Mouse (Mus musculus) splenic B cell, adult 2 months (primary cell): ENCODE results near the gene 1810055G02Rik.

Experiments
- DNase-seq: peaks from one replicate; pipeline ENCODE4 v3.0.0-alpha.2; 2011; ENCODE audit warnings: low read depth, low spot score
- H3K27me3 ChIP-seq: 2 replicates; pipeline ENCODE4 v1.6.1; 2012; ENCODE audit warnings: mild to moderate bottlenecking, low read length, moderate library complexity, mixed read lengths; ENCODE audit not compliant: control insufficient read depth, poor library complexity, insufficient read depth, severe bottlenecking
- H3K36me3 ChIP-seq: 2 replicates; pipeline ENCODE4 v1.6.1; 2012; ENCODE audit warnings: mild to moderate bottlenecking, low read length, moderate library complexity, mixed read lengths; ENCODE audit not compliant: control insufficient read depth, poor library complexity, insufficient read depth, severe bottlenecking

The 1810055G02Rik gene

GRCm38 (mm10) chr19:3743851-3744512 lies 35.9 kb downstream of the 1810055G02Rik start:
- Histone ChIP-seq H3K27me3 (no peaks in the 10 kb centered on the region), H3K36me3 (no peaks in the 10 kb centered on the region)
- DNase-seq, result peak; percentile 26

GRCm38 (mm10) chr19:3752621-3753239 lies 44.6 kb downstream of the 1810055G02Rik start:
- peak; percentile 24 for DNase-seq
- no peaks in the 10 kb centered on the region for H3K27me3 ChIP-seq

DNA sequence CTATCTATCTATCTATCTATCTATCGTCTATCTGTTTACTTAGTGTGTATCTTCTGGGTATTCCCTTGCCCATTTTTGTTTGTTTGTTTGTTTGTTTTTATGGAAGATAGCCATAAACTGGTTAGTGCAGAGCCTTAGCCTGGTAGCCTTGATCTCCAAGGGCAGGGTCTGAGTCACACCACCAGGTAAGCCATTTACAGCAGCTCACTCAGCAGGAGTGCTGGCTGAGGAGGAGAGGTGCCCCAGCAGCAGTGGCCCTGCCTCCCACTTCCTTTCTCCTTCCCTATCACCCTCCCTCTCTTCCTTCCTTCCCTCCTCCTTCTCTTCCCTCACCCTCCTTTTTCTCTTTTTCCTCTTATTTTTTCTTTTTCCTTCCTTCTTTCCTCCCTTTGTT lies 45.1 kb downstream of the 1810055G02Rik start:
- Histone ChIP-seq H3K27me3 (no peaks in the 10 kb centered on the region), H3K36me3 (no peaks in the 10 kb centered on the region)
- no peak for DNase-seq

More at GRCm38 (mm10) chr19:3752621-3753239, 44.6 kb downstream of the 1810055G02Rik start:
- H3K36me3 ChIP-seq, result no peaks in the 10 kb centered on the region

DNA sequence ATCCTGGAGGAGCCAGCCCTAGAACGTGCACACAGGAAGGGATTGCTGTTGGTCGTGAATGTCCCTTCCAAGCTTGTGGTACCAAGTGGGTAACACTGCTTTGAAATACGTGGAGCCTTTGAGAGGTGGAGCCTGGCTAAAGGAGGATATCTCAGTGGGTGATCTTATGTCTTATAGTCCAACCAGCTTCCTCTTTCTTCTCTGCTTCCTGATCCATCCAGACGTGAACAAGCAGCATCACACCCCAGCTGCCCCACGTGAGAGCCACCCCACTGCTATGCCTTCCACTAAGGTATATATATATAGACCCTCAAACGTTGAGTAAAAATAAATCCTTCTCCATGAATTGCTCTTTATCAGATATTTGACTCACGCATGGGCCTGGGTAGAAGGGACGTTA lies 45.6 kb downstream of the 1810055G02Rik start:
- Histone ChIP-seq H3K36me3 (no peaks in the 10 kb centered on the region), H3K27me3 (no peaks in the 10 kb centered on the region)
- DNase-seq, result peak; percentile 67

DNA sequence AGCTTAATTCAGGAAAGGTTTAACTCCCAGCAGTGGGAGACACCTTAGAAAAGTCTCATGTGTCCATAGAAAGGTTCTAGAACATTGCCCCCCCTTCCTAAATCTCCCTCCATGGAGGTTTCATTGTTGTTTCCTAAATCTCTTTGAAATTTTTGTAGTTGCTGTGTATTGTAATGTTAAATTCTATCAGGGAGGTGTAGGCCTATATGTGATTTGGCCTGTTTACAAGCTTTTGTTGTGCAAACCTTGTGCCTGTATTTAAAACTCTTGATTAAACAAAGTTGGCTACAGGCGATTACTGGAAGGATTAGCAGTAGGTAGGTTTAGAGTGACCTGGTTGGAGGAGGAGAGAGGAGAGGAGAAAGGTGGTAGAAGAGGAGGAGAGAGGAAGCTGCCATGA lies 49.8 kb downstream of the 1810055G02Rik start:
- no peaks in the 10 kb centered on the region for H3K36me3 ChIP-seq
- H3K27me3 ChIP-seq, result no peaks in the 10 kb centered on the region
- DNase-seq, result no peak

DNA sequence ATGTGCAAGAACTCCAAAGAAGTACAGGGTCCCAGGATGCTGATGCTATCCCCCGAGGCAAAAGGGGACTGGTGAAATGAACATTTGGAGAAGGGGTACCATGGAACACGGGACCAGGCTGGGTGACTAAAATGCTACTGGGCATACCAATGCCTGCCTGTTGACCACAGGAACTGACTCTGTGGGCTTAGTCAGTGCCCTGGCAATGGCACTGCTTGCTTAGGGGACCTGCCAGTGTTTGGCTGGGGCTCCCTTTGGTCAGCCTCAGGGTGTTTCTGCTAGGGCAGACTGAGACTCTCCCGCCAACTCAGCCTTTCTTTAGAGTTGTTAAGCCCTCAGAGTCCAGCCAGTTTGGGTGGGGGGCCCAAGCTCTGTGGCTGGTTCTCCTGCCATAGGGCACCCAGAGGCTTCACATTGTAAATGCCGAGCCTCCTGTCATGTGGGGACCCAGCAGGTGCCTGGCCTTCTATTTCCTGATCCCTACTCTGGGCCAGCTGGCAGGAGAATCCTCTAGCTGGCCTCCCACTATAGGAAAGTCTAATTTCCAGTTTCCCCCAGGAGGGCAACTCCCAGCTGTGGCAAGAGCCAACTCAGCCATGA lies 57.2 kb downstream of the 1810055G02Rik start:
- Histone ChIP-seq H3K27me3 (no peaks in the 10 kb centered on the region), H3K36me3 (no peaks in the 10 kb centered on the region)
- DNase-seq, result no peak

DNA sequence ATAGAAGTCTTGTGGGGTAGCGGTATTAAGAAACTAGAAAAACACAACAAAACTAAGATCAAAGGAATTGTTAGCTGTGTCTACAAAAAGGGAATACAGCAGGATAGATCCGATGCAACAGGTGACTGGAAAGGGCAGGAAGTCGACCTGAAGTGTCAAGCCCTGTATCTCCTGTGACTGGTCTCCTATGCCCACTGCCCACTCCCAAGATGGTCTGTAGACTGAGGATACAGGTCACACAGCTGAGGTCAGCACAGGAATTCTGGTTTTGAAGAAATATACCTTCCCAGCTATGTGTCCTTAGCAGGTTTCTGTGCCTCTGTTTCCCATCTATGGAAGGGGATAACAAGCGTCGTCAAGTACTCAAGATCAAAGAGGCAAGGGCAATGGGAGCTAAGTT lies 58.3 kb downstream of the 1810055G02Rik start:
- Histone ChIP-seq H3K27me3 (no peaks in the 10 kb centered on the region), H3K36me3 (no peaks in the 10 kb centered on the region; the same call in 1 of the 2 replicates)
- DNase-seq, result no peak

DNA sequence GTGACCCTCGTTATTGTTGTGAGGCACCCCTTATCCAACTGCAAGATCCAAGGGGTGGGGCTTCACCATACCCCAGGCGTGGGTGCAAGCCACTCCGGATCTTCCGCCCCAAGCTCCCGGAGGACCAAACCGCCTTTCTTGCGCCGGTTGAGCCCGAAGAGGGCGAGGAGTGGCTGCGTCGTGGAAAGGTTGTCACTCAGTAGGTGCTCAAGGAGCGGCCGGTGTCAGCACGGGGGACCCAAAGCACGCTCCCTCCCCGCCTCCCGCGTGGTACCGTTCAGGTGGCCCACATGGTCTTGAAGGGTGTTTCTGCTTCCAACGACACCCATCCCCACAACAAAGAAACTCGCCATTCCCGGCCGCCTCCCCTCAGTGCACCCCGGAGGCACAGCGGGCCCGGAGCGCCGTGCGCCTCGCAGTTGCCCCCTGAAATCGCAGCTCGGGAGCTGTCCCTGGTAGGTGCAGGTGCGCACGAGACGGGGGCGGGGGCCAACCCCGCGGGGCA lies 59.2 kb downstream of the 1810055G02Rik start, which contains the start of gene Kmt5b:
Gene Kmt5b, plus strand, starts transcription at position 146 of the 505 bp plus-strand sequence.
- DNase-seq, result no peak
- no peaks in the 10 kb centered on the region; the same call in 1 of the 2 replicates for H3K36me3 ChIP-seq
- no peaks in the 10 kb centered on the region for H3K27me3 ChIP-seq
